Mouse (Mus musculus) heart, embryonic 16.5 days (tissue): ENCODE measurements at regions not wholly inside any gene's neighbourhood (a gene's known extent, or its start where the extent isn't known, plus 50 kb on each side); places are given as distances from the start of the nearest gene placed in this dataset.

Experiments used
- ATAC-seq: fragments of 200-750 bp; cut with Nextera tagmentation; replicated peaks from 2 replicates; pipeline ENCODE4 v1.8.0; 2017; ENCODE audit warnings: moderate number of reproducible peaks; ENCODE audit not compliant: insufficient read depth, low FRiP score; ENCODE audit errors: extremely low read depth
- H3K27ac ChIP-seq: fragments of 300-500 bp; sonication (generic); 2 replicates; pipeline ENCODE4 v1.5.1; 2014; ENCODE audit warnings: mild to moderate bottlenecking, low read length, control low read depth, moderate library complexity
- H3K27me3 ChIP-seq: fragments of 300-500 bp; sonication (generic); 2 replicates; pipeline ENCODE4 v1.6.1; 2014; ENCODE audit warnings: low read length, mixed read lengths; ENCODE audit not compliant: control insufficient read depth, insufficient read depth
- H3K36me3 ChIP-seq: fragments of 300-500 bp; sonication (generic); 2 replicates; pipeline ENCODE4 v1.6.1; 2014; ENCODE audit not compliant: control insufficient read depth, insufficient read depth
- H3K4me1 ChIP-seq: fragments of 300-500 bp; sonication (generic); 2 replicates; pipeline ENCODE4 v1.6.1; 2014; ENCODE audit warnings: low read length, mixed read lengths; ENCODE audit not compliant: control insufficient read depth, insufficient read depth
- H3K4me2 ChIP-seq: fragments of 300-500 bp; sonication (generic); 2 replicates; pipeline ENCODE4 v1.6.1; 2014; ENCODE audit warnings: low read depth, mild to moderate bottlenecking, control low read depth, low read length
- H3K4me3 ChIP-seq: fragments of 300-500 bp; sonication (generic); 2 replicates; pipeline ENCODE4 v1.5.1; 2014; ENCODE audit warnings: mild to moderate bottlenecking, control low read depth, low read length
- H3K9ac ChIP-seq: fragments of 300-500 bp; sonication (generic); 2 replicates; pipeline ENCODE4 v1.6.1; 2014; ENCODE audit warnings: low read length, control low read depth
- H3K9me3 ChIP-seq: fragments of 300-500 bp; sonication (generic); replicated peaks from 2 replicates; pipeline ENCODE4 v1.6.1; 2016; ENCODE audit warnings: low read length; ENCODE audit not compliant: control insufficient read depth
- WGBS: fragments of 180-500 bp; shearing (Covaris S2); extraction: QIAGEN DNeasy Blood & Tissue Kit; methylation state at CpG from one replicate; pipeline ENCODE4 v1.1.7; 2014; 5-methylcytosine and 5-hydroxymethylcytosine counted together

- no peak overlapping the region for H3K4me3 ChIP-seq
- H3K27me3 ChIP-seq: no peaks in the 10 kb centered on the region
- no peaks in the 10 kb centered on the region for H3K36me3 ChIP-seq
- no peak overlapping the region for H3K9ac ChIP-seq
- no peak overlapping the region for H3K27ac ChIP-seq
- H3K4me1 ChIP-seq: no peaks in the 10 kb centered on the region
- WGBS: 34% methylated on average over 1 of the region's 1 CpGs
- ATAC-seq: peak; percentile 32; the same call in 1 of the 2 replicates
- H3K4me2 ChIP-seq: no peak overlapping the region
- no peaks in the 10 kb centered on the region for H3K9me3 ChIP-seq
Observed at GRCm38 (mm10) chr10:106242180-106242579, 228.0 kb upstream of the Ppfia2 start.

GRCm38 (mm10) chr10:106254106-106254505 is 216.0 kb upstream of the Ppfia2 start:
- WGBS: 74% methylated on average over 5 of the region's 5 CpGs
- H3K27ac ChIP-seq: no peak overlapping the region
- no peaks in the 10 kb centered on the region for H3K4me1 ChIP-seq
- H3K4me3 ChIP-seq: no peak overlapping the region
- no peak overlapping the region for H3K9ac ChIP-seq
- no peaks in the 10 kb centered on the region for H3K9me3 ChIP-seq
- no peak for ATAC-seq
- no peaks in the 10 kb centered on the region for H3K36me3 ChIP-seq
- H3K4me2 ChIP-seq: no peak overlapping the region
- no peaks in the 10 kb centered on the region for H3K27me3 ChIP-seq

GRCm38 (mm10) chr10:106259811-106260210 is 210.3 kb upstream of the Ppfia2 start:
- H3K36me3 ChIP-seq: no peaks in the 10 kb centered on the region
- H3K9me3 ChIP-seq: no peaks in the 10 kb centered on the region
- no peak overlapping the region for H3K4me3 ChIP-seq
- WGBS: 66% methylated on average over 4 of the region's 4 CpGs
- H3K4me2 ChIP-seq: no peak overlapping the region
- H3K27me3 ChIP-seq: no peaks in the 10 kb centered on the region
- no peak overlapping the region for H3K27ac ChIP-seq
- no peak overlapping the region for H3K9ac ChIP-seq
- no peak for ATAC-seq
- no peaks in the 10 kb centered on the region for H3K4me1 ChIP-seq

GRCm38 (mm10) chr10:106273335-106273734 is 196.8 kb upstream of the Ppfia2 start:
- no peak overlapping the region for H3K4me2 ChIP-seq
- 43% methylated on average over 2 of the region's 2 CpGs for WGBS
- H3K27ac ChIP-seq: no peak overlapping the region
- H3K9ac ChIP-seq: no peak overlapping the region
- no peaks in the 10 kb centered on the region for H3K9me3 ChIP-seq
- H3K27me3 ChIP-seq: no peaks in the 10 kb centered on the region
- H3K4me1 ChIP-seq: no peaks in the 10 kb centered on the region
- H3K4me3 ChIP-seq: no peak overlapping the region
- H3K36me3 ChIP-seq: no peaks in the 10 kb centered on the region
- no peak for ATAC-seq

GRCm38 (mm10) chr10:106289951-106290350 is 180.2 kb upstream of the Ppfia2 start:
- Histone ChIP-seq H3K9ac (no peak overlapping the region), H3K36me3 (no peaks in the 10 kb centered on the region), H3K4me1 (no peaks in the 10 kb centered on the region), H3K4me2 (no peak overlapping the region), H3K27me3 (no peaks in the 10 kb centered on the region), H3K4me3 (no peak overlapping the region), H3K9me3 (no peaks in the 10 kb centered on the region), H3K27ac (no peak overlapping the region)
- no peak for ATAC-seq

- Histone ChIP-seq H3K27me3 (no peaks in the 10 kb centered on the region), H3K9ac (no peak overlapping the region), H3K36me3 (no peaks in the 10 kb centered on the region), H3K27ac (no peak overlapping the region), H3K4me3 (no peak overlapping the region), H3K4me1 (no peaks in the 10 kb centered on the region), H3K4me2 (no peak overlapping the region), H3K9me3 (no peaks in the 10 kb centered on the region)
- 77% methylated on average over 2 of the region's 2 CpGs for WGBS
- ATAC-seq: no peak
Observed at GRCm38 (mm10) chr10:106290736-106291135, 179.4 kb upstream of the Ppfia2 start.

- Histone ChIP-seq H3K36me3 (no peaks in the 10 kb centered on the region), H3K4me1 (no peaks in the 10 kb centered on the region)
- no peak for ATAC-seq
Observed at GRCm38 (mm10) chr10:106295501-106295900, 174.6 kb upstream of the Ppfia2 start.

GRCm38 (mm10) chr10:106335166-106335565 is 135.0 kb upstream of the Ppfia2 start:
- H3K4me2 ChIP-seq: no peak overlapping the region
- ATAC-seq: no peak
- no peak overlapping the region for H3K27ac ChIP-seq
- no peaks in the 10 kb centered on the region for H3K4me1 ChIP-seq
- H3K27me3 ChIP-seq: no peaks in the 10 kb centered on the region
- H3K9ac ChIP-seq: no peak overlapping the region
- no peak overlapping the region for H3K4me3 ChIP-seq
- WGBS: 78% methylated on average over 1 of the region's 1 CpGs
- H3K9me3 ChIP-seq: no peaks in the 10 kb centered on the region
- H3K36me3 ChIP-seq: no peaks in the 10 kb centered on the region

More at GRCm38 (mm10) chr10:106295501-106295900, 174.6 kb upstream of the Ppfia2 start:
- H3K9me3 ChIP-seq: no peaks in the 10 kb centered on the region
- no peak overlapping the region for H3K4me3 ChIP-seq
- H3K4me2 ChIP-seq: no peak overlapping the region
- no peak overlapping the region for H3K27ac ChIP-seq
- 76% methylated on average over 5 of the region's 5 CpGs for WGBS
- H3K27me3 ChIP-seq: no peaks in the 10 kb centered on the region
- H3K9ac ChIP-seq: no peak overlapping the region

GRCm38 (mm10) chr10:106351663-106352062 is 118.5 kb upstream of the Ppfia2 start:
- no peaks in the 10 kb centered on the region for H3K9me3 ChIP-seq
- H3K9ac ChIP-seq: no peak overlapping the region
- WGBS: 43% methylated on average over 1 of the region's 1 CpGs
- no peak overlapping the region for H3K27ac ChIP-seq
- H3K27me3 ChIP-seq: no peaks in the 10 kb centered on the region
- no peaks in the 10 kb centered on the region for H3K36me3 ChIP-seq
- no peak for ATAC-seq
- no peak overlapping the region for H3K4me2 ChIP-seq
- H3K4me3 ChIP-seq: no peak overlapping the region
- H3K4me1 ChIP-seq: no peaks in the 10 kb centered on the region

- Histone ChIP-seq H3K4me2 (no peak overlapping the region), H3K27me3 (no peaks in the 10 kb centered on the region), H3K36me3 (no peaks in the 10 kb centered on the region), H3K27ac (no peak overlapping the region), H3K4me3 (no peak overlapping the region), H3K9me3 (no peaks in the 10 kb centered on the region), H3K4me1 (no peaks in the 10 kb centered on the region), H3K9ac (no peak overlapping the region)
- no peak for ATAC-seq
- WGBS: 58% methylated on average over 1 of the region's 1 CpGs
Observed at GRCm38 (mm10) chr10:106375653-106376052, 94.5 kb upstream of the Ppfia2 start.
